In the genomic region with DNA sequence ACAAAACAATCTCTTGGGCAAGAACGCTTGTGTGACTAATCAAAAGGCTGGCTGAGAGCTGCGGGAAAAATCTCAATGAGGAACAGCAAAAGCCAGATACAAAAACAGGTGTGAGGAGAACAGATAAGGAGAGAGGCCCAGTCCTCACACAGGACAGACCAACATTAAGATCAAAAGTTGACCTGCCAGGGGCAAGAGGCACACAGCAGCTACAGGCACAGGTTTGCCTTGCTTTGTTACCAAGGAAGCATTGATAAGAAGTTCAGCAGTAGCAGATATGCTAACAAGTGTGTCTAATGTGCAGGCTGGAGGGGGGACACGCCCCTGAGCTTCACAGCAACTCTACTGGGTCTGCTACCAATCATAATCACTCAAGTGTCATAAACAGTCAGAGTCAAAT, we compare ENCODE assay signal across 18 mouse cellular contexts. TPM values are rescaled to one million over a fixed set of nuclear protein-coding genes. Genes with fewer than 3 reads are reported as not detected.
DNase-seq lines count a peak whose midpoint lies in the region; ATAC-seq and TF ChIP-seq lines count a peak whose summit lies in the region.
"Had no signal": no experiment of that assay in that cellular context is flagged by ENCODE, and none has a peak within 500 bp of the region (broad histone marks: within the 10 kb centered on the region; RNA-seq: fewer than 3 reads in every experiment).

No protein-coding gene starts in this region.

- ATAC-seq in heart, embryonic 11.5 days (replicated peaks; ENCODE audit: insufficient number of reproducible peaks, low FRiP score, low TSS enrichment), result 0 out of 2 replicates have a peak, but pooled peaks have one; percentile 18
- ATAC-seq in G1E (ENCODE audit: extremely low read depth, insufficient number of reproducible peaks, low FRiP score, poor library complexity, severe bottlenecking), result peak; percentile 88
- no peak for ATAC-seq in forebrain, embryonic 11.5 days (replicated peaks; ENCODE audit: low FRiP score)
- ATAC-seq in cerebellum, adult (ENCODE audit: insufficient number of reproducible peaks, low FRiP score, low TSS enrichment), result no peak
- ATAC-seq: forebrain, embryonic 15.5 days had no signal

- H3K27ac ChIP-seq in heart, embryonic 11.5 days (ENCODE audit: low read depth, low read length), result peak overlapping the region; percentile 50
- no peak overlapping the region for H3K27ac ChIP-seq in forebrain, embryonic 11.5 days (ENCODE audit: low read depth, low read length)
- H3K27ac ChIP-seq: forebrain, embryonic 15.5 days; gastrocnemius, adult 2 months; left cerebral cortex, adult 2 months; midbrain, embryonic 12.5 days had no signal

- H3K27me3 ChIP-seq in heart, embryonic 11.5 days (ENCODE audit: control insufficient read depth, insufficient read depth, low read length), result no peaks in the 10 kb centered on the region
- H3K27me3 ChIP-seq in G1E (ENCODE audit: insufficient read depth, low read length), result no peaks in the 10 kb centered on the region
- H3K27me3 ChIP-seq in splenic B cell, adult 2 months (ENCODE audit: control insufficient read depth, insufficient read depth, low read length, poor library complexity, severe bottlenecking), result no peaks in the 10 kb centered on the region
- H3K27me3 ChIP-seq in forebrain, embryonic 11.5 days (ENCODE audit: control insufficient read depth, insufficient read depth, low read length), result no peaks in the 10 kb centered on the region
- H3K27me3 ChIP-seq: forebrain, embryonic 15.5 days; midbrain, embryonic 12.5 days had no signal

- H3K36me3 ChIP-seq in heart, embryonic 11.5 days (ENCODE audit: control insufficient read depth, insufficient read depth, low read length), result peaks cover 8% of the 10 kb centered on the region
- peaks cover 96% of the 10 kb centered on the region for H3K36me3 ChIP-seq in G1E (replicated peaks)
- peaks cover 6% of the 10 kb centered on the region; the same call in 1 of the 2 replicates for H3K36me3 ChIP-seq in splenic B cell, adult 2 months (ENCODE audit: control insufficient read depth, insufficient read depth, low read length, poor library complexity, severe bottlenecking)
- H3K36me3 ChIP-seq in forebrain, embryonic 11.5 days (ENCODE audit: control insufficient read depth, insufficient read depth, low read length), result peaks cover 2% of the 10 kb centered on the region; the same call in 1 of the 2 replicates

- DNase-seq in heart, adult 8-10 months (ENCODE audit: low spot score), result no peak
- DNase-seq in G1E (ENCODE audit: low spot score) (peak; percentile 25), liver (peak; percentile 23)
- peak; percentile 14 for DNase-seq in splenic B cell, adult 2 months (ENCODE audit: low read depth, low spot score)
- no peak for DNase-seq in forebrain, embryonic 11.5 days (ENCODE audit: low spot score)
- no peak for DNase-seq in neural tube, embryonic 10.5 days (ENCODE audit: extremely low spot score, low spot score)
- DNase-seq: cerebellum, adult 18-20 months; gastrocnemius, adult 2 months; kidney, adult 18-20 months; kidney, postnatal 36 days; lung, postnatal 14 days; thymus, postnatal 4 days had no signal

- H3K4me2 ChIP-seq in heart, embryonic 11.5 days, result peak overlapping the region; percentile 17
- H3K4me2 ChIP-seq in forebrain, embryonic 11.5 days (ENCODE audit: low read depth, low read length, severe bottlenecking), result no peak overlapping the region
- H3K4me2 ChIP-seq: forebrain, embryonic 15.5 days; midbrain, embryonic 12.5 days had no signal

- no peak overlapping the region for H3K4me3 ChIP-seq in heart, embryonic 11.5 days (ENCODE audit: low read depth, low read length)
- H3K4me3 ChIP-seq in G1E (ENCODE audit: low read depth, low read length), result no peak overlapping the region
- no peak overlapping the region for H3K4me3 ChIP-seq in forebrain, embryonic 11.5 days (ENCODE audit: low read depth, low read length)
- H3K4me3 ChIP-seq: forebrain, embryonic 15.5 days; gastrocnemius, adult 2 months; left cerebral cortex, adult 2 months; midbrain, embryonic 12.5 days had no signal

- no peak overlapping the region for H3K9ac ChIP-seq in heart, embryonic 11.5 days (ENCODE audit: low read depth, low read length)
- H3K9ac ChIP-seq in forebrain, embryonic 11.5 days (ENCODE audit: low read length), result no peak overlapping the region
- H3K9ac ChIP-seq: forebrain, embryonic 15.5 days; midbrain, embryonic 12.5 days had no signal

- H3K9me3 ChIP-seq in heart, embryonic 11.5 days (replicated peaks; ENCODE audit: control insufficient read depth, low read length), result no peaks in the 10 kb centered on the region
- no peaks in the 10 kb centered on the region for H3K9me3 ChIP-seq in G1E (replicated peaks)
- H3K9me3 ChIP-seq in forebrain, embryonic 11.5 days (ENCODE audit: control insufficient read depth, low read length), result no peaks in the 10 kb centered on the region
- H3K9me3 ChIP-seq: forebrain, embryonic 15.5 days; midbrain, embryonic 12.5 days had no signal

- WGBS in heart, embryonic 11.5 days (ENCODE audit: insufficient replicate concordance), result 12% methylated on average over 3 of the region's 3 CpGs
- WGBS in forebrain, embryonic 11.5 days, result 87% methylated on average over 3 of the region's 3 CpGs

- peaks cover 33% of the 10 kb centered on the region for H3K4me1 ChIP-seq in heart, embryonic 11.5 days (ENCODE audit: control insufficient read depth, insufficient read depth, low read length)
- peaks cover 31% of the 10 kb centered on the region for H3K4me1 ChIP-seq in G1E (ENCODE audit: insufficient read depth, low read depth, low read length)
- no peaks in the 10 kb centered on the region for H3K4me1 ChIP-seq in forebrain, embryonic 11.5 days (replicated peaks; ENCODE audit: control insufficient read depth, insufficient read depth, low read length)
- H3K4me1 ChIP-seq: forebrain, embryonic 15.5 days; midbrain, embryonic 12.5 days had no signal

- no peak for TF ChIP-seq CTCF in G1E (IDR thresholded peaks at IDR 0.05; ENCODE audit: low read depth, low read length)

RNA-seq across cellular contexts. Expression of a gene that starts 44.3 kb away (rescaled TPM):
- polyA plus RNA-seq in heart, embryonic 11.5 days (2014; fragmentation: Nextera tagmentation; extraction: Ambion mirVana), result 6.4 and 9.1 TPM in 2 replicates
- 10 to 100 TPM; 10.3 to 15.2 (median 13.1) TPM for total RNA-seq in heart, adult 8-10 months (2022)
- total RNA-seq in G1E (2014; fragmentation: Nextera tagmentation), result not detected in 2 replicates
- total RNA-seq in G1E (2017), result 0.06 and 0.11 TPM in 2 replicates
- not detected in 2 replicates for polyA plus RNA-seq in G1E (2012)
- 0.63 and 0.72 TPM in 2 replicates for polyA plus RNA-seq in forebrain, embryonic 11.5 days (2014; fragmentation: Nextera tagmentation; extraction: Ambion mirVana)
- total RNA-seq: gastrocnemius, adult 2 months had no signal
- polyA plus RNA-seq: C2C12 had no signal

Comparison
In these comparisons a context has a peak if more than half of its experiments do, and no peak if none do; other contexts are left out.
1. ATAC-seq: peak in heart, embryonic 11.5 days (single experiment) and G1E (single experiment); none in forebrain, embryonic 11.5 days (single experiment) and cerebellum, adult (single experiment).
2. DNase-seq: peak in G1E (single experiment), liver (single experiment) and splenic B cell, adult 2 months (single experiment); none in heart, adult 8-10 months (single experiment), forebrain, embryonic 11.5 days (single experiment) and neural tube, embryonic 10.5 days (single experiment).